Mouse (Mus musculus): ENCODE measurements at regions not wholly inside any gene's neighbourhood (a gene's known extent, or its start where the extent isn't known, plus 50 kb on each side); places are given as distances from the start of the nearest gene placed in this dataset.
"Not testable (repeated sequence)": the region's sequence is repeated elsewhere in the genome, so short reads cannot be mapped to it uniquely, and the experiment has no call there.

- TF ChIP-seq MXI1 (IDR thresholded peaks at IDR 0.05; ENCODE audit: low read depth, low read length); CTCF (IDR thresholded peaks at IDR 0.05 in 2 of 3, conservative IDR thresholded peaks at IDR 0.05 in 1 of 3; ENCODE audit: control insufficient read depth in 1 of 3, insufficient read depth in 1 of 3, low read depth in 2 of 3, low read length in 3 of 3, poor library complexity in 1 of 3, severe bottlenecking in 1 of 3); JUND (IDR thresholded peaks at IDR 0.05; ENCODE audit: low read depth, low read length): not testable (repeated sequence)
Measured at GRCm38 (mm10) chr8:19976461-19976860, 73.3 kb downstream of the Gm31371 start.
